Mouse (Mus musculus): ENCODE measurements around the gene Map3k12.

The Map3k12 gene

GRCm38 (mm10) chr15:102503447-102503846, 13.4 kb downstream of the Map3k12 start, which contains the start of gene Gm10337:
Gene Gm10337, plus strand, starts transcription at chr15:102503722.
- no peak for DNase-seq (ENCODE audit: low spot score)

DNA sequence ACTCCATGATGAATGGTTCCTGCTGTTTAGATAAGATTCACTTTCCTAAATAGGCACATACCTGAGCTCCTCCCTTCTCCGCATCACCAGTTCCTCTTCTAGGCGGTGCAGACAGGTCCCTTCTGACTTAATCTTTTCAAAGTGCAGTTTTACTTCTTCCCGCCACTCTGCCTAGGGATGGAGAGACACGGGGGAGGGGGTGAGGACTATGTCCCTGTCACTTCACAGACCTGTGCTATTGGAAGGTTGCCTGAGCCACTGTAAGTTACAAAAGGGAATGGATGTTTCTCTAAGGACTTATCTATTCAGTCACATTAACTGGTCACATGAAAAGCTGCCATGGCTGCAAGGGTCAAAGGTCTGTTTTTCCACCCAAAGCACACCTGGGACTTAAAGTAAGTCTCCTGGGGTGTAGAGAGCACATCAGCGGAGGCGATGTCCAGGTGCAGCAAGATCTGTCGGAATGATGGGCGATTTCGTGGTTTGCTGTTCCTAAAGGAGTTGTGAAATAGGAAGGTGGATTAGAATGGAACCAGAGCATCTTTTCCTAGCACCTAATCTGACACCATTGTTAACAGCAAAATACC, 14.5 kb downstream of the Map3k12 start:
- no peak for DNase-seq (ENCODE audit: low spot score)

DNA sequence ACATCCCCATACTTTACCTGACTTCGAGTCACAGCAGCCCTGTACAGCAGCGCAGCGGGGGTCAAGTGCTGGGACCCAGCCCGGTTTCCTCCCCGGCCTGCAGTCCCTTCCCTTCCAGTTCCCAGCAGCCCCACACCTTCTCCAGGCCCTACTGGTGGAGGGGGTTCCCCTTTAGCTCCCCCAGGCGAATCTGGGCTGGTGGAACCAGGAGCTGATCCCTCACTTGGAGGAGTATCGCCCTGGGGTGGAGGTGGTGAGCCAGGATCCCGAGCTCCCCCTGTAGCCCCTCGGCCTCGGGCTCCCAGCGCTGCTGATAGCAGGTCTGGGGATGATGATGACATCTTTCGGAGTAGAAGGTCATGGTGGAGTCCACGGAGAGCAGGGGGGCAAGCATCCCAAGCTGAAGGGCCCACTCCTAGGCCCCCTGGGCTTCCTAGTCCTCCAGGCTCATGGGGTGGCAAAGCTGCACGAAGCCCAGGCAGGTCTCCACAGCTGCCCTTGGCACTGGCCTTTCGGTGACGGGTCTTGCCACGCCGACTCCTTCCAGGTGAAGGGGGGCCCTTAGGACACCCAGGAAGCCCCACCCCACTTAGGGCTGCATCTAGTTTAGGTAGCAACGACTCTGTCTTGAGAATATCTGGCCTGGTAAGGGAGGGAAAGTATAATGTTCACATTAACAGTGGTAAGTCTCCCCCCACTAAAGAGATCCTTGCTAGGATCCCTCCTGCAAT, 15.6 kb downstream of the Map3k12 start:
- no peak for DNase-seq (ENCODE audit: low spot score)

DNA sequence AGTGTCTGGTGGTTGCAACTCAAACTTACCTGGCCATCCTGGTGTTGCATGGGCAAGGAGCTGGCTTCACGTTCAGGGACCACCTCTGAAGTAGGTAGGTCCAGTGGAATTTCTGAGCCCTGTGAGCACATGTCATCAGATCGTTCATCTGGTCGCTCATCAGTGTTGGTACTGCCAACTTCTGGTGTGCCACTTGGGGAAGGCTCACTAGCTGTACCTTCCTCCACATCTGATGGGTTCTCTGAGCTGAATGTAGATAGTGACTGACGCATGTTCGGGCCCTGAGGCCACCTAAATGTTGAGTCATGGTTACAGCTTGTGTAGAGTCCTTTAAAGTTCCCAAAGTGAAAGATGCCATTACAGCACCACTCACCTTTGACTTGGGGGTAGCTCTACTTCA, 16.4 kb downstream of the Map3k12 start:
- DNase-seq (ENCODE audit: low spot score) = no peak

- no peak for DNase-seq (ENCODE audit: low spot score)
Observed at GRCm38 (mm10) chr15:102499851-102500250, 17.0 kb downstream of the Map3k12 start.

DNA sequence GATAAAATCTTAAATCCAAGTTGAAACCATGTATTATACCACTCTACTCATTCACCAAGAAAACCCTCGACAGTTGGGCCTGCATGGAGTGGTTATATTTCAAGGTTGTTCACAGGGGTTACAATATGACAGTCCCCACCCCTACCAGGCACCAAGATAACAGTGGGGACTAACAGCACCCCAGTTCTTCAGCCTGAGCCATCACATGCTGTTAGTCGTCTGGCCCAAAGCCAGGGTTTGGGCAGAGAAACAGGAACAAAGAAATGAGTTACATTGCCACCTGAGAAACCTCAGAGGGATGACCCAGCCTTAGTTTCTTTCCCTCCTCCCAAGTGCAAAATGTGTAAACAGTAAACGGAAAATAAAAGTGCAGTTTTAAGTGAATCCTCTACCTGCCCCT, 17.5 kb downstream of the Map3k12 start:
- peak; percentile 26 for DNase-seq (ENCODE audit: low spot score)

DNA sequence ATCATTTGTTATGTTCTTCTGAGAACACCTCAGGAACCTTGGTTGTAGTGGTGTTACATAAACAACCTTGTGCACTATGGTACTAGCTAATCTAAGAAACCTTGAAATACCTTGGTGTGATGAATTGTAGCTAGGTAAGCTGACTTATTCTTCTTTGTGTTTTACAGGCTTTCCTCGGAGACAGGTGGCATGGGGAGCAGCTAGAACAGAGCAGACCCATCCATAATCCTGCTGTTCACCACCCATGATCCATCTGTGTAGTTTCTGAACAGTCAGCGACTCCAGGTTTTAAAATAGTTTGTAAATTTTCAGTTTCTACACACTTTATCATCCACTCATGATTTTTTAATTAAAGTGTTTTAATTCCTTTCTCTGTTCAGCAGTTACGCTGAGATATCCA, 18.5 kb downstream of the Map3k12 start:
- DNase-seq (ENCODE audit: low spot score) = peak; percentile 51

DNA sequence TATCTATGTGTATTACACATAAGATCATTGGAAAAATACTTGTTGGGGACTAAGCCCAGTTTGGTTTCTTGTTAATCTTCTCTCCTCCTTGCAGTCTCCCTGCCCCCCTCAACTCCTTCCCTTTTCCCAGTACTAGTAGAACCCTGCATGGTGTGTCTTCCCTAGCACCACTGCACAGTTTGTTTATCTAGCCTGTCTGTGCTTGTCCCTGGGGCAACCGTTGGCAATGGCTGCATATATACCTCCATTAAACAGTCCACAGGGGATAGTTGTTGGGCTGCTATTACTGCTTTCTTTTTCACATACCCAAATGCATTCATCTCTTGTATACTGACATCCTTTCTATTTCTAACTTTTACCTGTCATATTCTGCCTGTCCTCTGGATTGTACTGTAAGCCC, 29.2 kb downstream of the Map3k12 start:
- no peak for DNase-seq (ENCODE audit: low spot score)

- no peak for DNase-seq (ENCODE audit: low spot score)
Observed at GRCm38 (mm10) chr15:102485853-102486252, 31.0 kb downstream of the Map3k12 start.

- DNase-seq (ENCODE audit: low spot score) = no peak
Observed at GRCm38 (mm10) chr15:102483136-102483535, 33.7 kb downstream of the Map3k12 start.

- DNase-seq (ENCODE audit: low spot score) = no peak
Observed at GRCm38 (mm10) chr15:102474520-102474919, 42.3 kb downstream of the Map3k12 start.

DNA sequence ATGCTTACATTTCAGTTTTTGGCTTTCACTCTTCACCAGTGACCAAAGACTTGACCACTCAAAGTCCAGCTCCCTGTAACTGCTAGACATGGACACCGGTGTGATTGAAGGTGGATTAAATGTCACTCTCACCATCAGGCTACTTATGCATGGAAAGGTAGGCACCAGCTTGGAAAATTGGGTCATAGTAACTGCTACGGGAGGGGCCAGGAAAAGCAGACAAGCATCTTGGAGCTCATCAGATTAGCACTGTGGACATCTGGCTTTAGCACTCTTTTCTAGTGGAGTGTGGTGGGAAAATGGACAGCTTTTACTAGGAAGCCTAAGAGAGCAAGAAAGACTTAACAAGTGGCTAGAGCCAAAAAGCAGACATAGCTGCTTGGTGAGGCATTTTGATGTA, 43.6 kb downstream of the Map3k12 start:
- DNase-seq (ENCODE audit: low spot score) = no peak

DNA sequence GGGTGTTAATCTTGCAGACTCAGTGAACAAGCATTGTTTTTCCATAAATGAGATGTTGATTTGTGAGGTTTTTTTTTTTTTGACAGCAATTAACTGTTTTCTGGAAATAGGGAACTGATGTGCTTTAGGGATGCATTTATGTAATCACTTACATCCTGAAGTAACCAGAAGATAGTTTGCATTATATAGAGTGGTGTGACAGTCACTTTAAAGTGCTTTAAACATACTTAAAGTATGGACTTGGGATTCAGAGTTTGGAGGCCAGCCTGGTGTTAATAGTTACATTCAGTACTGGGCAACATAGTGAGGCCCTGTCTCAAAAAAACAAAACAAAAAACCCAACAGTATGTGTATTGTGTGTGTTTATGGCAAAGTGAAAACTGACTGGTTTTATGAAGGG, 45.1 kb downstream of the Map3k12 start:
- no peak for DNase-seq (ENCODE audit: low spot score)

DNA sequence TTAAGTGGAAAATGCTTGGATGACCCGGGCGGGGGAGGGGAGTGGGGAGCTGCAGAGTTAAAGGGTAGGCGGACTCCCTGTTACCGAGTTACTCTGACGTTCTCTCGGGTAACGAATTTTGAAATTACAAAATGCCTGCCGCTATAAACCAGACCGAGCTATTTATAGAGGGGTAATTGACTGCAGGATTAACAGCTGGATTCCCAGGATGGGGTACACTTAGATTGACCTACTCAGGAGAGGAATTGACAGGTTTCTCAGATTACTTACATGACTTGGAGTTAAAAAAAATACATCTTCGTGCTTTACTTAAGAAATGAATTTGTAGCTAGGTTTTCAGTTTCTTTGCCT, 45.6 kb downstream of the Map3k12 start:
- no peak for DNase-seq (ENCODE audit: low spot score)

GRCm38 (mm10) chr15:102470605-102471294, 46.1 kb downstream of the Map3k12 start:
- peak; percentile 79 for DNase-seq (ENCODE audit: low spot score)

DNA sequence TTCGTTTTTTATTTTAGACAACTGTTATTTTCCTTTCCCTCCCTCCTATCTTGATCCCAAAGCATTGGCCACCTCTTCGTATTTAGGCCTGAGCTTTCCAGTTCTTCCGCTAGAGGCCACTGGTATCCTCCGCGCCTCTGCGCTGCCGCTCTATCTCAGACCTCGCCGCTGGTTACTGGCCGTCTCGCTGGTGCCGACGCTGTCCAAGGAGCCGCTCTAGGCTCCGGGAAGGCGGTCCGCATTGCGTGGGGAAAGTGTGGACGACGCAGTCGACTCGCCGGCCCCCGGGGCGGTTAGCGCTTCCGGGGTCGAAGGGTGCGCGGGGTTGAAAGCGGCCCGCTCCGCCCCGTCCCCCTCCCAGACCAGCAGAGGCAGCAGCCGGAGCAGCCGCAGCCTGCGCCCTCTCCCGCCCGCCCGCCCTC, 46.7 kb downstream of the Map3k12 start, which contains the start of gene Pcbp2:
Gene Pcbp2 (plus strand): TSS at position 357 of the 422 bp plus-strand sequence.
- peak; percentile 96 for DNase-seq (ENCODE audit: low spot score)

DNA sequence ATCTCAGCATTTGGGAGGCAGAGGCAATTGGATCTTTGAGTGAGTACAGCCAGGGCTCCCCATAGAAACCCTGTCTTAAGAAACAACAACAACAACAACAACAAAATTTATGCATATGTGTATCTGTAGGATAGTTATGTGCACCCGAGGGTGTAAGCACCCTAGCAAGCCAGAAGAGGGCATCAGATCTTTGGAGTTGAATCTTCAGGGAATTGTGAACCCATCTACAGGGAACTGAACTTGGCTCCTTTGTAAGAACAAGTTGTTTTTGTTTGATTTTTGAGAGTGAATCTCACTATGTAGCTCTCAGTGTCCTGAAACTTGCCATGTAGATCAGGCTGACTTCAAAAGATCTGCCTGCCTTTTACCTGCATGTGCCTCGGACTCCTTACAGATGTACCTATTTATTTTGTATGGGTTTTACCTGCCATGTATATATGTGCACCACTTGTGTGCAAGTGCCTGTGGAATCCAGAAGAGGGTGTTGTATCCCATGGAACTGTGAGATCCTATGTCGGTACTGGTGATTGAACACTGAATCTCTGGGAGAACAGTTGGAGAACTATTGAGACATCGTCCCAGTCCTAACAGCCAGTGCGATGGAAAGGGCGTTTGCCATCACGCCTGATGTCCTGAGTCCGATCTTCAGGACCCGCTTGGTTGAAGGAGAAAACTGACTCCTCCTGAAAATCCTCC, 48.0 kb downstream of the Map3k12 start:
- no peak for DNase-seq (ENCODE audit: low spot score)

- no peak for DNase-seq (ENCODE audit: low spot score)
Observed at GRCm38 (mm10) chr15:102463666-102464065, 53.2 kb downstream of the Map3k12 start.

GRCm38 (mm10) chr15:102461430-102462075, 55.3 kb downstream of the Map3k12 start:
- DNase-seq (ENCODE audit: low spot score) = no peak

DNA sequence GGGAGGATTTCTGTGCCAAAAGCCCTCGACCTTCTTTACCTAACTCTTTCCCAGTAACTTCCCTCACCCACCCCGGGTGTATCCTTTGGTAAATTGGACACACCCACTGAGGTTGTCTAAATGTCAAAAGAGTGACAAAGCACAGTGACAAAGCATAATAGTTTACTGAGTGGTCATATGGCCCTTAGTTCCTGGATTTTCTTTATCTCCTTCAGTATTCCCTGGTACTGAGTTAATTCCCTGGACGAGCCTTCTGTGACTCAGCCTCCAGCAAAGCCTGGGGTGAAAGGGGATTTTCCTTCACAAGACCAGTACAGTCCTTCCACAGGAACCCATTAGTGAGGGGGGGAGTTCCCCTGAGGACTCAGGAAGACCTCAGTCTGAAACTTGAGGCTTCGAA, 55.9 kb downstream of the Map3k12 start:
- DNase-seq (ENCODE audit: low spot score) = no peak

GRCm38 (mm10) chr15:102460409-102460808, 56.5 kb downstream of the Map3k12 start:
- DNase-seq (ENCODE audit: low spot score) = no peak

GRCm38 (mm10) chr15:102459847-102460246, 57.0 kb downstream of the Map3k12 start:
- DNase-seq (ENCODE audit: low spot score) = no peak

Data from layer of hippocampus, adult 11-12 months (tissue).